Mouse (Mus musculus) large intestine, adult 2 months (tissue): ENCODE results near the gene Lbhd2. TPM values are rescaled to one million over a fixed set of nuclear protein-coding genes. Genes with fewer than 3 reads are reported as not detected.

Experiments
- DNase-seq: peaks from one replicate; pipeline ENCODE4 v3.0.0-alpha.2; 2012; ENCODE audit warnings: low read depth, low spot score
- WGBS: fragments of 180-500 bp; shearing (Covaris S2); methylation state at CpG from one replicate; pipeline ENCODE4 v1.1.7; 2018; 5-methylcytosine and 5-hydroxymethylcytosine counted together
- polyA plus RNA-seq: library from polyadenylated mRNA; depleted of rRNA; stranded (reverse); fragments of >200 nt; gene quantifications from 2 replicates; pipeline ENCODE4 v1.2.3, GENCODE M21; 2012

Lbhd2 gene
- polyA plus RNA-seq, 1 experiment = 1.5 TPM

- WGBS = 2% methylated on average over 40 of the region's 40 CpGs
- DNase-seq = no peak
Observed at GRCm38 (mm10) chr12:111428961-111429911, 22.6 kb downstream of the Lbhd2 start.

- WGBS = 40% methylated on average over 27 of the region's 27 CpGs
- no peak for DNase-seq
Observed at GRCm38 (mm10) chr12:111430049-111430867, 23.6 kb downstream of the Lbhd2 start.

GRCm38 (mm10) chr12:111430868-111431817, 24.5 kb downstream of the Lbhd2 start:
- 47% methylated on average over 14 of the region's 14 CpGs for WGBS
- no peak for DNase-seq

GRCm38 (mm10) chr12:111432097-111432496, 25.5 kb downstream of the Lbhd2 start:
- DNase-seq = no peak
- WGBS = 28% methylated on average over 4 of the region's 4 CpGs

- 72% methylated on average over 5 of the region's 5 CpGs for WGBS
- DNase-seq = no peak
Observed at GRCm38 (mm10) chr12:111432751-111433331, 26.2 kb downstream of the Lbhd2 start.

- no peak for DNase-seq
- 51% methylated on average over 7 of the region's 7 CpGs for WGBS
Observed at GRCm38 (mm10) chr12:111434164-111434744, 27.6 kb downstream of the Lbhd2 start.

GRCm38 (mm10) chr12:111434745-111435327, 28.2 kb downstream of the Lbhd2 start:
- DNase-seq = no peak
- 56% methylated on average over 8 of the region's 8 CpGs for WGBS

GRCm38 (mm10) chr12:111436170-111436569, 29.6 kb downstream of the Lbhd2 start:
- 77% methylated on average over 3 of the region's 3 CpGs for WGBS

GRCm38 (mm10) chr12:111436640-111437039, 30.0 kb downstream of the Lbhd2 start:
- 60% methylated on average over 8 of the region's 8 CpGs for WGBS
- DNase-seq = no peak

More at GRCm38 (mm10) chr12:111436170-111436569, 29.6 kb downstream of the Lbhd2 start:
- DNase-seq = no peak

- no peak for DNase-seq
- 39% methylated on average over 5 of the region's 5 CpGs for WGBS
Observed at GRCm38 (mm10) chr12:111437222-111437900, 30.8 kb downstream of the Lbhd2 start.

GRCm38 (mm10) chr12:111438850-111439249, 32.2 kb downstream of the Lbhd2 start:
- 45% methylated on average over 6 of the region's 6 CpGs for WGBS
- DNase-seq = no peak

GRCm38 (mm10) chr12:111440701-111441373, 34.2 kb downstream of the Lbhd2 start:
- DNase-seq = no peak
- WGBS = 82% methylated on average over 9 of the region's 9 CpGs

- WGBS = 68% methylated on average over 3 of the region's 3 CpGs
- DNase-seq = no peak
Observed at GRCm38 (mm10) chr12:111441523-111441922, 34.9 kb downstream of the Lbhd2 start.

GRCm38 (mm10) chr12:111442309-111443010, 35.9 kb downstream of the Lbhd2 start, which contains the start of gene Tnfaip2:
Gene Tnfaip2 (plus strand): TSS chr12:111442469.
- DNase-seq = no peak
- 3% methylated on average over 48 of the region's 48 CpGs for WGBS

GRCm38 (mm10) chr12:111443011-111443870, 36.6 kb downstream of the Lbhd2 start:
- WGBS = 42% methylated on average over 15 of the region's 15 CpGs
- DNase-seq = no peak
